Mouse (Mus musculus) spleen, postnatal 36 days (tissue): ENCODE data around the gene Pml.
A peak's percentile ranks its signal among the peaks of the same experiment; 100 is the strongest.

ENCODE experiments used
- DNase-seq, 2 experiments: peaks; one replicate each; pipeline ENCODE4 v3.0.0; 2022; ENCODE audit warnings: low spot score in 2 of 2, mixed read lengths in 1 of 2

Gene Pml

DNA sequence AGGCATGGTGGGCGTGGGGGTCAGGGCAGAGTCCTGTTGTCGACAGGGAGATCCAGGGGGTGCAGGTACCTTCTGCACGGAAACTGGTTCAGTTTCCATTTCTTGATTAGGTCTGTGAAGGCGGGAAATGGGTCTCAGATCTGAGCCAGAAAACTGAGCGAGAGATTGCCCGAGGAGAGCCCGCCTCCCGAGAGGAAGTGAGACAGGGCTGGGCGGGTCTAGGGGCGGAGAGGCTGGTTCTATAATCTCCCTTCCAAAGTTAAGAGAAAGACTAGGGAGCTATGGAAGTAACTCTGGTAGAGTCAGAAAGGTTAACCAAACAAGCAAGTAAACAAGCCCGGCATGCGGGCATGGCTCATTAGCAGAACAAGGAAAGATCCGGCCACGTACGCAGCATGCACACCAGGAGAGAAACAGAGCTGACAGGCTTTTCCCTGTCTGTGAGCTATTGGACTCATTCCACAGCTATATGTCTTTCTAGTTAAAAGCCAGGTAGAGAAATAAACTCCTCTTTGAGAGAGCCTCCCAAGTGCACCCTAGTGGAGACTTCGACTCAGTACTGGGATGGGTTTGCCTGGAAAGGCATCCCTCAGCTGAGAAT is at the start of gene Pml:
Gene Pml (minus strand): TSS at position 195 of the 601 bp plus-strand sequence.
- DNase-seq: peak; percentile 84 to 89

DNA sequence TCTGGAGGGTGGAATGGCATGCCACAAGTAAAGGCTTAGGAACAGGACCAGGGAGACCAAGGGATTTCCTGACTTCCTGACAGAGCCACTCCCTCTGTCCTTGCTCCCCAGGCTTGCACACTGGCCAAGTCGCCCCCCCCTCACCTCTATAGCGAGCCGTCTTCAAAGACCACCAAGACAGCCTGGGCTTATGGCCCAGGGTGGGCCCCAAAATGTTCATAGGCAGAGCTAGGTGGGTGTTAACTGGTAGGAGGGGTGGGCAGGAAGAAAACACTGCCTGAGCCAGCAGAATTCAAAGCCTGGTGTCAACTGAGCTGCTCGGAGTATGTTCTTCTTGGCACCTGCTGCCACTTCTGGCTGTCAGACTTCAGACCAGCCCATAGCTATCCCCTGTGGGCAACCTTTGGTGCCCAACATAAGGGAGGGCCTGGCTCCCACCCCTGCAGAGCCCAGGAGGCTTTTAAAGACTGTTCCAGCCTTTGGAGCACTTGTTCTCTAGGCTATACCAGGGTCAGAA is 48.4 kb upstream of the Pml start:
- no peak for DNase-seq

DNA sequence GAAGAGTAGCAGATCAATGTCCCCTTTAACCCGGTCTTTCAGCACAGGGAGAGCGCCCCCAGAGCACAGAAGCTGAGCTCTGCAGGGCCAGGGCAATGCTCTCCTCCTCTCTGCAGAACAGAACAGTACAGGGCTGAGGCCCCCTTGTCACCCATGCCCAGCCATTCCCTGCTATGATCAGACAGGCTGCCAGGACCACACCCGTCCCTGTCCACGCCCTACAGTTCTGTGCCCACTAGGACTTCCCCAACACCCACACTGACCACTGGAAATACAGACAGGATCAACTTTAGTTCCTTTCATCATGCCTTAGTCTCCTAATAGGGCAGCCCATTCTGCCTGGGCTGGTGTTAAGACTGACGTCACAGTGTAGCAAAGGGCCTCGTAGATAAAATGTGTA is 47.5 kb upstream of the Pml start:
- no peak for DNase-seq

DNA sequence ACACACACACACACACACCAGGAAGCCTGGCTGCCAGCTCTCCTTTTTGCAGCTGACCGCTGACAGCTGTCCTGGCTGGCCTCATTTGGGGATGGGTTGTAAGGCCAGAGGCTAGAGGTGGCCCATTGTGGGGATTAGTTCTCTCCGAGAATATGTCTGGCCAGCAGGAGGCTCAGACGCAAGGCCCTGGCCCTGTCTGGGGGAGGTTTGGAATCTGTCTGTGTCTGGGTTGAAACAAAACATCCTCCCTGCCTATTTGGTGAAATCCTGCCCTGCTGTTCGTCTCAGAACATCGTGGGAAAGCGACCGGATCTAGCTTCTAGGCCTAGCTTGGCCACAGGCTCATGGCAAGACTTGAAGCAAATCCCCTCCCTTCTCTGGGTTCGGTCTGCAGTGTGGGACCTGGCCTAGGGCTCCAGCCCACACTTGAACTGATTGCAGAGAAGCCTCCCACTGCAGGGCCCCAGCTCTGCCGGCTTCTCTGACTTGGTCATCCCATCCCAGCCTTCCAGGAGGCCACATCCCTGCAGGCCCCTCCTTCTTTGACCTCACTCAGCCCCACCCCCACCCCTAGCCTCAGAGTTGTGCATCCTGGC is 46.3 kb upstream of the Pml start:
- no peak for DNase-seq

DNA sequence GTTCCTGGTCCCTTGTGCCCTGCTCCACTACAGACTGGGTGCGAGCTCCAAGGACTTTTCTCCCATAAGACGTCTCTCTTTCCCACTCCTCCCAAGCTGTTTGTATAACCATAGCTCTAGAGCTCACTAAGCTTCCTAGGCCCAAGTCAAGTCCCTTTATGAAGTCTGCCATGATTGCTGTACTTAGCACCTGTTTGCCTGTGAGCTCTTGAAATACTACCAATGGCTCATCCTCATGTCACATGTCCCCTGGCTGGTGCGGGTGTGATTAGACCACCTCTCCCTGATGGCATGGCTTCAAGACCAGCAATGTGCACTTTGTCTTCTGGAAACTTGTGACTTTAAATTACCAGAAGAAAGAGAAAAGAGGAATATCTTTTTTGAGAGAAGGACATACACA is 45.8 kb upstream of the Pml start:
- no peak for DNase-seq

DNA sequence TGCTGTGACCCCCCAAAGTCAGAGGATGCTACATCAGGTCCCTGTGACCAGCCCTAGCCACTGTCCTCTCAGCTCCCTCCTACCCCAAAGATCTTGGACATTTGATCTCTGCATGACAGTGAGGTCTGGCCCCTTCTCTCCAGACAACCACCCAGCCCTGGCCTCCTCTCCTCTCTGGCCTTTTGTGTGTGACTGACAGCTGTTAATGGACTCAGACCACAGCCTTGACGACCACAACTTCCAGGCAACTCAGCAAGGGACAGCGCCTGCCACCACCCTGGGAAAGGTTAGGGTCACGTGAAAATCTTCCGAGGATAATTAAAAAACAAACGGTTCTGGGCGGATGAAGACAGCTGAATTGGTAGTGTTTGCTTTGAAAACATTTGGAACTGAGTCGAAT is 44.9 kb upstream of the Pml start:
- no peak for DNase-seq

DNA sequence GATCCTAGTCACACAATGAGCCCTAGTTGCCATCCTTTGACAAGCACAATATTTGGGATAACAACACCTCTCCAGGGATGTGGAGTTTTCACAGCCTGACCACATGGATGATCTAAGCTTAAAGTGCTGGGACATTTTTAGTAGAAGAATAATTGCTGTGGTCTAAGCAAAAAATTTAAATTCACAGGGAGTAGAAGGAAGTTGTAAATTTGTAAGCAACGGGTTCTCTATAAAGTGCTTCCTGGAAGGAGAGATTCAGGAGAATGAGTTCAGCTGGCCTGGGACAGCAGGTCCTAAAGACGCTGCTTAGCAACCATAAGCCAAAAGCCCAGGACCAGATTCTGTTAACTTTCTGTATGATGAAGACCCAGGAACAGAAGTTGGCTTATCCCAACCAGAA is 40.3 kb upstream of the Pml start:
- DNase-seq: no peak

DNA sequence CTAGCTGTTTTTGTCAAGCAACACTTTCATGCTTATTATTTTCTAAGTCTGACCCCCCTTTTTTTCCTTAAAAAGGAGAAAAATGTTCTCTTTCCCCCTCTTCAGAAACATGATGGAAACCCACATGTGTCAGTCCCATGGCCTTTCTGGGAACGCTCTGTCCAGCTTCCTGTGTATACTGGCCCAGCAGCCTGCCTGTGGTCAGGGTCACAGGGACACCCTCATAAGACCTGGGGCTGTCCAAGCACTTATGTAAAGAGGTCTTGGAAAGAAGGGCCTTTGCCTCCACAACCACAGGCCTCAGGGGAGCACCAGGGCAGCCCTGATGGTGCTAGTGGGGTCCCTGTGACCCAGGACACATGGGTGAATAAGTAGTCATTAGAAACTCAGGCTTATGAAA is 39.5 kb upstream of the Pml start:
- no peak for DNase-seq

DNA sequence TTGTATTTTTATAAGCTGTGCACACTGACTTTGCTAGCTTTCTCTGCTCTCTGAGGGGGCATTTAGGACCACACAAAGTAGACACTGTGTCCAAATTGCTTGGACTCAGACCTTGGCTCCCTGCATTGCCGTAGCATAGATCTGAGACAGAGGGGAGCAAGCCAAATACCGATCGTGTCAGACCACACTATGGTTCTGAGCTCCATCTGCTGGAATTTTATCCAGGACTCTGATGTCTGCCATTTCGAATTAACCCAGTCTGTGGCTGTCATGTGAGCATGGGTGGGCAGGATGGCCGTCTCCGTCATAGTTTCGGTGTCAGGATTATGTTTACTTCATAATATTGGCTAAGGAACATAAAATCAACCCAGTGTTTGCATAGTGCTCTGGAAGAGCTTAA is 33.8 kb upstream of the Pml start:
- no peak for DNase-seq

DNA sequence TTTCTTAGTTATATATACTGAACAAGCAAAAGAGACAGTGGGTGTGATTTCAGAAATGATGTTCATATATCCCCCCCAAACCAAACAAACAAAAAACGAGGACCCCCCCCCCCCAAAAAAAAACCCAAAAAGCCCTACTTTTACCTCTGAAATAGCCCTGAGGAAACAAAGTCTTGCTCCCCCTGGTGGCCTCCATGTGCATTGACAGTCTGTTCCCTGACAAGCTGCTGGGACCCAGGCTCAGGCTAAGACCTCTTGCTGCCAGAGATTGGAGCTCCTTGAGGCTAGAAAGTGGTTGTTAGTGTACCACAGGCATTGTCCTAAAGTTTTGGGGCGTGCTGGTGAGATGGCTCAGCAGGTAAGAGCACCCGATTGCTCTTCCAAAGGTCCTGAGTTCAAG is 32.0 kb upstream of the Pml start:
- no peak for DNase-seq

DNA sequence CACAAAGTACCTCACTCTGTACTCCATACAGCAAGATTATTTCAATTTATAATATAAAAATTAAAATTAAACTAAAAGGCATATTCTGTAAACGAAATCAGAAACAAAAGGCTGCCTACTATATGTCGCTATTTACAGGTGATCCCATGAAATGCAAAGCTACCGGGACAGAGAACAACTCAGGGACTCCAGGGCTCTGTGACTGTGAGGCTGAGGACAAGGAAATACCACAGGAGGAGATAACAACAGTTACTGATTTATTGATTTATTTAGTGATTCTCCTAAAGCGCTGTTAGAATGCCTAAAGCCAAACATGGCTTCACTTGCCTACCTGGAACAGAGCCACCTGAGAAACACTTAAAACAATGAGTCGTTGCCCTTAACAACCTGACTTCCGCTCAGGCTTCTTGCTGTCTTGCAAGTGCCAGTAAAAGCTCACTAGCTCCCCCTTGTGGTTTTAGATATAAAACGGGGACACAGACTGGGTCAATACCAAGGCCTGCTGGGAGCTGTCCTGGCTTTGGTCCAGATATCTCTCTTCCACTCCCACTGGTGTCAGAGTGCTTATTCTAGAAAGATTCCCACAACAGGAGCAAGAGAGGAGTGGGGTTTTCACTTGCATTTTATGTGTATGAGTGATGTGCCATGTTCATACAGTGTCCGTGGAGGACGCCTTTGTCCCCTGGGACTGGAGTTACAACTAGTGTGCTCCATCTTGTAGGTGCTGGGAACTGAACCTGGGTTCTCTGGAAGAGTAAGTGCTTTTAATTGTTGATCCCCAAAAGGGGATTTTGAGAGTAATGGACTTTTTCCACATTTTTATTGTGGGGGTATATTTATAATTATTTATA is 30.9 kb upstream of the Pml start:
- DNase-seq: peak; percentile 82 to 87

DNA sequence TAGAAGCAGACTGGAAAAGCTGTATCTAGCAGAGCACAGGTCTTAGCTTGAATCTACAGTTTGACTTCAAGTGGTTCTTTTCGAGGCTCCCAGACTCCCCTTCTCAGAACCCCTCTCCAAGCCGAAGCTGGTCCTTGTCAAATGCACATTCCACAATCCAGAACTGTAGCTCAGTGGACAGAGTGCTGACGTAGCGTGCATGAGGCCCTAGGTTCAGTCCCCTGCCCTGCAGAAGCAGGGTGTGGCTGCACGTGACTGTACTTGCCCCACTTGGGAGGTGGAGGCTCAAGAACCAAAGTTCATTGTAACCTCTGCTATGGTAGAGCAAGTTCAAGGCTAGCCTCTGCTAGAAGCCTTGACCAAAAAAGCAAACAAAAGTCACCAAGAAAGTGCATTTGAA is 30.2 kb upstream of the Pml start:
- DNase-seq: no peak

DNA sequence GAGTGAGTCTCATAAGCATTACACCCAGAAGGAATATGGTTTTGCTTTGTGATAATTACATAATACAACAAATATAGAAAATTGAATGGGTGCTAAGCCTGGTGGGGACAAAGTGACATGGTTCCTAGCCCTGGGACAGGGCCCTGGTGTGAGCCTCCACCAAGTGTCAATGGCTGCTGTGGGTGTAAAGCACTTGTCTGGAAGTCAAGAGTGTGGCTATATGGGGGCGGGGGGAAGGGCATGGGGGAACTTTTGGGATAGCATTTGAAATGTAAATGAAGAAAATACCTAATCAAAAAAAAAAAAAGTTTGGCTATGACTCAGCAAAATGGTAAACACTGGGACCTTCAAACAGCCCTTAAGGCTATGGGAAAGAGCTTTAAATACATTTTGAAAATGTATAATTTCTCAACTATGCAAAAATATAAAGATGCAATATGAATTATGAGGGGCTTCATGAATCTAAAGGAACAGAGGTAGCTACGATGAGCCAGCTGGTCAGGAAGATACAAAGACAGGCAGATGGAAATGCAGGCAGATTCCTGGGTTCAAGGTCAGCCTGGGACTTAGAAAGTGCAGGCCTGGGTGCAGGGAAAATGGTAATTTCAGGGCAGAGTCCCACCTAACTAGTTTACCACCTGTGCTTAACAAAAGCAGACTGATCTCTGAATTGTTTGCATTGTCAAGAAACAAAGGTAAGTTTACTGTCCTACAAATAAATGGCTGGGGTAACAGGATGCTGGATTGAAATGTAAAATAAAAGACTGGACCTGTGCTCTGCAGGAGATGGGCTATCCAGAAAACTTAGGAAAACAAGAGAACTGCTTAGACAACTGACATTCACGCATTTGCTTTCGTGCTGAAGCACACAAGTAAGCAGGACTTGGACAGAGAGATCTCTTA is 29.5 kb upstream of the Pml start:
- no peak for DNase-seq

DNA sequence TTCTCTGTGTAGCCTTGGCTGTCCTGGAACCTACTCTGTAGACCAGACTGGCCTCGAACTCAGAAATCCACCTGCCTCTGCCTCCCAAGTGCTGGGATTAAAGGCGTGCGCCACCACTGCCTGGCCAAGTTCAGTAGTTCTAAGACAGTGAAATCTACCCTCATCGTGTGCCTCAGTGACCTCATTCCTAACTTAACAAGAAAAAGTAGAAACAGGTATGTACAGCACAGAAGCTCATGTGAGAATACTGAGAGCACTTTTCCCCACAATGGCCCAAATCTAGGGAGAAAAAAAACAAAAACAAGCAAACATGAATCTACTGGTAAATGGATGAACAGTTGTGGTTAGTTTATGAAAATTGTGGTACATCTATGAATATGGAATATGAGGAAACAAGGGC is 28.7 kb upstream of the Pml start:
- no peak for DNase-seq

DNA sequence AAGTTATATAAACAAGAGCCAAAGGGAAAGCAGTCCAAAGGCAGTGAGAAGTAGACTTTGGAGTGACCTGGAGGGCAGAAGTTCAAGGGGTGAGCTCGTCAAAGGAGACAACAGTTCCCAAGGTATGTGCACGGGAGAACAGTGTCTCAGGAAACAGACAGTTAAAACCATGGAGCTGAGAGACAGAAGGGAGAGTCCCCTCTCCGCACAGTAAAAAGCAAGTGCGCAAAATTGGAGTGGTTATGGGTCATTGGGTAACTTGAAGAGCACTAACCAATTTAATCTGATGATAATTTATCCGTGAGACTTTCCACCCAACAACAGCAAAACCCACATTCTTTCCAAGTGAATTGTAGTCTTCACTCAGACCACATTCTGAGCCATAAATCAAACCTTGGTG is 26.8 kb upstream of the Pml start:
- no peak for DNase-seq

DNA sequence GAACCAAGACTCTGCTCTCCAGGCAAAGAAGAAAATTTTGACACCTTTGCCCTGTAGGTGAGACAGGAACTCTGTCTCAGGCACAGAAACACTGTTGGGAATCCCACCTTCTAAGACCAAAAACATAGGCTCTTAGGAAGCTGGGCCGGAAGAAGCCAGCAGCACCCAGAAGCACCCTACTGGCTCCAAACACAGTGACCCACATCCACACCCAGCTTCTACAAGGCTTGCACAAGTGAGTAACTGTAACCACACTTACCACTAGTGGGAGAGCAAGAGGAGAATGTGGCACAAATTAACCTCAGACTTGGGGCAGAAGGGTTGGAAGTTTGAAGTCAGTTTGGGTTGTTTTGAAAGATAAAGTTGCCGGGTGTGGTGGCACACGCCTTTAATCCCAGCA is 26.2 kb upstream of the Pml start:
- DNase-seq: peak in 1 of 2 experiments; percentile 40

DNA sequence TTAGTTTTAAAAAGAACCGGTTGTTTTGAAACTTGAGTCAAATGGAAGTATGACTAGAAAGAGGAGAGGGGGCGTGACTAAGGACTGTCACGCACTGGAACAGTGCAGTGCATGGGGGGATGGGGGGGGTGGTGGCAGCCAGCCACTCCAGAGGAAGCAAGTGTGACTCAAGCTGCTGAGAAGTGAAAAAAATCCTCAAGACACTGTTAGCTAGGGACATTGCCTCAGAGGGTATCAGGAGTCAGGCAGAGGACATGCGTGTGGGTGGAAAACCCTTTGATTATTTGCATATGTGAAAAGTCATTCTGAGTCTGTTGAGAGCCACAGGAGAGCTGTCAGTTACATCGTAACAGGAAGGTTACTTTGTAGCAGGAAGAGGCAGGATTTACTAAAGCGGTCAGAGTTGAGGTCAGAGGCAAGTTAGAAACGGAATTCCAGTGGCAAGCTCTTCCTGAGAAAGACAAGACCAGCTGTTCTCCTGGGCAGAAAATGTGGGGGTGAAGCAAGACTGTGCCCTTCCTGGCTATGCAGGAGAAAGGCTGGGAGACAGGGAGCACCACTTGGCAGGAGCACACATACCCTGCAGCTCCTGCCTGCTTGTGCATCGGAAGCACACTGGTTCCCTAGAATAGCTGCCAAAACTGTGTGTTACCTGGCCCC is 25.7 kb upstream of the Pml start:
- DNase-seq: peak; percentile 72 to 75

DNA sequence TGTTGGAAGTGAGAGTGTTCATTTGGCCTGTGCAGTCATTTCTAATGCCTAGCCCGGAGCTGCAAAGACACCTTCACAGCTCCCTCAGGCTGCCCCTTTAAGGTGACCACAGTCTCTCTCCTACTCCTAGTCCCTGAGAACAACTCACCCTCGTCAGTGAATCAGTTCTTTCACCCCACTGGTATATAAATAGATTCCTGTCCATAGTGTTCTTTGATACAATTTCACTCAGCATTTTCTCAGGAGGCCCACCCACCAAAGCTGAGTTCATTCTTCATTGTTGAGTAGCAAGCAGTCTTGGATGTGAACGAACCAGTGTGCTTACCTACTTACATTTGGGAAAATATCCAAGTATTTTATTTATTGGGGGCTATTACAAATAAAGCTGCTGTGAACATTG is 25.0 kb upstream of the Pml start:
- no peak for DNase-seq

DNA sequence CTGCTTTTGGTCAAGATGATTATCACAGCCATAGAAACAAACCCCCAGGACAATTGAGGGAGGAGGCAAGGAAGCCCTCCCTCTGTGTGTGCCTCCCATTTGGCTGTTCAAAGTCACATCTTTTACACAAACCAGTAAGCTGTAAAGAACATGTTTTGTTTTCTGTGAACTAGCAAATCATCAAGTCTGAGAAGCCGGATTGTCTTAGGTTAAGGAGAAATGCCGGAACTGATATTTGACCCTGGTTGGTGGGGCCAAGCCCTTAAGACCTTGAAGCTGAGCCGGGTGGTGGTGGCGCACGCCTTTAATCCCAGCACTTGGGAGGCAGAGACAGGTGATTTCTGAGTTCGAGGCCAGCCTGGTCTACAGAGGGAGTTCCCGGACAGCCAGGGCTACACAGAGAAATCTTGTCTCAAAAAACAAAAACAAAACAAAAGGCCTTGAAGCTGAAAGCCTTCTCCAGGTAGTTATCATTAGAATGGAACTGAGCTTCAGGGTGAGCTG is 24.6 kb upstream of the Pml start:
- no peak for DNase-seq

DNA sequence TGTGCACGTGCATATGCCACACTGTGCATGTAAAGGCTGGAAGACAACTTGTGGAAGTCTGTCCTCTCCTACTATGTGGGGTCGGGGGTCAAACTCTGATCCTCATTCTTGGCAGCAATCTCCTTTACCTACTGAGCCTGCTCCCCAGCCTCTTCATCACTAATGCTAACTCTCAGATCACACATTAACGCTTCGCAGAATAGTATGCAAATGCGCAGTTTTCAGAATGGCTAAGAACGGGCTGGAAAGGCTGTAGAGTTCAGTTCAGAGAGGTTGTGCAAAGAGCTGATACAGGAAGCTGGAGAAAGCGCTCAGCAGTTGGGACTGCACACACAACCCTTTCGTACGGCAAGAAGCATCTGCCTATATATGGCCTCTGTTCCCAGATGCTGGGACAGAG is 23.3 kb upstream of the Pml start:
- DNase-seq: peak; percentile 74 to 80

DNA sequence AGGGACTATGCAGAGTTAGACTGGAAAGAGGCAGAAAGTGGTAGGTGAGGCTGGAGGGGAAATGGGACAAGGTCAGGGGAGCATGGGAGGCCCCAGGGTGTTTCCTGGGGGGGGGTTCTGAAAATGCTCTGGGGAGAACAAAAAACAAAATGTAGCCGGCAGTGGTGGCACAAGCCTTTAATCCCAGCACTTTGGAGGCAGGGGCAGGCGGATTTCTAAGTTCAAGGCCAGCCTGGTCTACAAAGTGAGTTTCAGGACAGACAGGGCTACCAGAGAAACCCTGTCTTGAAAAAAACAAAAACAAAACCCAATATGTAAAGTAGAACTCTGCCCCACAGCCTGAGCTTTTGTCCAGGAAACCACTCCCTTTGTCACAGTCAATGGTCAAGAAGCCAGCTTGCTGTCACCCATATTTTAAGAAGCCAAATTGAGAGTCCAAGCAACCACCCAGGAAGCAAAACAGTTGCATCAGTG is 22.5 kb upstream of the Pml start:
- peak; percentile 84 to 85 for DNase-seq
